Mouse (Mus musculus): ENCODE results near the gene Hunk. TPM values are rescaled to one million over a fixed set of nuclear protein-coding genes. Genes with fewer than 3 reads are reported as not detected.

Gene Hunk
- polyA plus RNA-seq, 1 experiment = 2.9 TPM

DNA sequence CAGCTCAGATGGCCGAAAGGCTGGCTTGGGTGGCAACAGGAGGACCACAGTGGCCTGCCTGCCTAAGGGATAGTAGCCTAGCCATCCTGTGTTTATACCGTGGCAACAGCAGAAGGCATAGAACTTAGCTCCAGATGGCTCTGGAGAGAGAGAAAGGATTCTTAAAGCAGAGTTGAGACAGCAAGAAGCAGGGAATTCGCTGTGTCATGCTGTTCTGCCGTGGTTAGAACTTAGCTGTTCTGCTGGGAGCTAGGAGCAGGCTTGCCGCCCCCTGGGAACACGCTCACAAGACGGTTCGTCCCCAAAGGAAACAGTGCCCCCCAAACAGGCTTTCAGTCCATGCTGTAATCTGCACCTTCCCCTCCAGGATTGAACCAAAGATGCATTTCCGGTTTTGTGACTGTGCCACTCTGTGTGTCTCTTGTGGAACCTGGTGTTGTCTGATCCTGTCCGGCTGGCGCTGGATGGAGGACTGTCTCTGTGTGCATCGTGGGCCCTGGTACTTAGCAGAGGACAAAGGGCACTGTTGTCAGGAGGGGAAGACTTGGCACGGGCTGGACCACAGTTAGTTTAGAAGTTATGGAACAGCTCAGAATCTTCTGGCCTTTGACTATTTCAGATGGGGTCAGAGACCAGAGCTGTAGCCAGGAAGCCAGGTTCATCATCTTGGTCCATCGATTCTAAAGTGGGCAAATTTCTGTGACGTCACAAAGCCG is 112.1 kb downstream of the Hunk start:
- H3K27me3 ChIP-seq (ENCODE audit: control insufficient read depth, insufficient read depth, low read length) = no peaks in the 10 kb centered on the region
- no peak overlapping the region for H3K27ac ChIP-seq (ENCODE audit: control insufficient read depth, insufficient read depth, low read length)
- H3K4me3 ChIP-seq (ENCODE audit: control insufficient read depth, insufficient read depth, low read length) = no peak overlapping the region
- TF ChIP-seq POLR2A (IDR thresholded peaks at IDR 0.05; ENCODE audit: control insufficient read depth, extremely low read depth, insufficient read depth, low read length, poor library complexity) (no peak), CTCF (IDR thresholded peaks at IDR 0.05; ENCODE audit: borderline replicate concordance, control insufficient read depth, extremely low read depth, insufficient read depth, low read length, poor library complexity) (no peak)
- WGBS = 65% methylated on average over 16 of the region's 16 CpGs
- H3K36me3 ChIP-seq (ENCODE audit: control insufficient read depth, insufficient read depth, low read length) = no peaks in the 10 kb centered on the region
- DNase-seq = no peak
- H3K4me1 ChIP-seq (replicated peaks; ENCODE audit: control insufficient read depth, insufficient read depth, low read length) = no peaks in the 10 kb centered on the region

GRCm38 (mm10) chr16:90500809-90501208 is 115.0 kb downstream of the Hunk start:
- Histone ChIP-seq H3K4me1 (replicated peaks; ENCODE audit: control insufficient read depth, insufficient read depth, low read length) (no peaks in the 10 kb centered on the region), H3K4me3 (ENCODE audit: control insufficient read depth, insufficient read depth, low read length) (no peak overlapping the region), H3K27me3 (ENCODE audit: control insufficient read depth, insufficient read depth, low read length) (no peaks in the 10 kb centered on the region), H3K36me3 (ENCODE audit: control insufficient read depth, insufficient read depth, low read length) (no peaks in the 10 kb centered on the region), H3K27ac (ENCODE audit: control insufficient read depth, insufficient read depth, low read length) (no peak overlapping the region)
- 98% methylated on average over 6 of the region's 6 CpGs for WGBS
- DNase-seq = no peak
- TF ChIP-seq CTCF (IDR thresholded peaks at IDR 0.05; ENCODE audit: borderline replicate concordance, control insufficient read depth, extremely low read depth, insufficient read depth, low read length, poor library complexity) (no peak), POLR2A (IDR thresholded peaks at IDR 0.05; ENCODE audit: control insufficient read depth, extremely low read depth, insufficient read depth, low read length, poor library complexity) (no peak)

DNA sequence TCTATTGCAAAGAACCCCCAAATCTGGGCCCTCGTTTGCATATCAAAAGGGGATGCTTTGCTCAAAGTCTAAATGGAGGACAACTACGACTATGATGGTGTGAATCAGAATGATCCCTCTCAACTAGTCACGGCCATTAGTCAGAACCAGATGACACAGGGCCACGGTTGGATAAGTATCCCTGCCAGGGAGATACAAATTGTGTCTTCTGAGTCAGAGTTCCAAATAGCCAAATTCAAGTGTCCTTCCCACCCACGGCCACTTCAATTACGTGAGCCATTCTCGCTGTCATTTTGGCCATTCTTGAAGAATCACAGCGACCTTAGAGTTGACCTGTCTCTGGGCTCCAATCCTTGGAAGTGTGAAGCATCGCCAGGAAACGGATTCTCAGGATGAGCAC is 119.4 kb downstream of the Hunk start:
- H3K4me1 ChIP-seq (replicated peaks; ENCODE audit: control insufficient read depth, insufficient read depth, low read length) = no peaks in the 10 kb centered on the region
- no peak for DNase-seq
- no peak overlapping the region for H3K27ac ChIP-seq (ENCODE audit: control insufficient read depth, insufficient read depth, low read length)
- H3K4me3 ChIP-seq (ENCODE audit: control insufficient read depth, insufficient read depth, low read length) = no peak overlapping the region
- WGBS = 88% methylated on average over 10 of the region's 10 CpGs
- TF ChIP-seq POLR2A (IDR thresholded peaks at IDR 0.05; ENCODE audit: control insufficient read depth, extremely low read depth, insufficient read depth, low read length, poor library complexity) (no peak), CTCF (IDR thresholded peaks at IDR 0.05; ENCODE audit: borderline replicate concordance, control insufficient read depth, extremely low read depth, insufficient read depth, low read length, poor library complexity) (no peak)
- H3K27me3 ChIP-seq (ENCODE audit: control insufficient read depth, insufficient read depth, low read length) = no peaks in the 10 kb centered on the region
- H3K36me3 ChIP-seq (ENCODE audit: control insufficient read depth, insufficient read depth, low read length) = no peaks in the 10 kb centered on the region

DNA sequence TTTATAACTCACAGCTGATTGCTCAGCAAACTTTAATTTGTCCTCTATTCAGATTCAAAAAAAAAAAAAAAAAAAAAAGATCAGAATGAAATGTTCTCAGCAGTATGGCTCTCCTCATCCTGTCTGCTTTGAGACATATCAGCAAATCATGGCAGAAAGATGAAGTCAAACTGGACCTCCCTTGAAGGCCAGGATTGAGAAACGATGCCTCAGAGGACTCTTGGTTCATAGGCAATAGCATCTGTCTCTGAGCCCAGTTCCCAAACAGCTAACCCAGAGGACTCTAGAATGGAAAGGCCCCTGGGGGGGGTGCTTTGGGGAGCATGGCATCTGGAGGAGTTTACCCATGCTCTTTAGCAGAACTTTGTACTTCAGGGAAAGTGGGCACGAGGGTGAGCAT is 119.9 kb downstream of the Hunk start:
- Histone ChIP-seq H3K4me1 (replicated peaks; ENCODE audit: control insufficient read depth, insufficient read depth, low read length) (no peaks in the 10 kb centered on the region), H3K4me3 (ENCODE audit: control insufficient read depth, insufficient read depth, low read length) (no peak overlapping the region), H3K27me3 (ENCODE audit: control insufficient read depth, insufficient read depth, low read length) (no peaks in the 10 kb centered on the region), H3K27ac (ENCODE audit: control insufficient read depth, insufficient read depth, low read length) (no peak overlapping the region), H3K36me3 (ENCODE audit: control insufficient read depth, insufficient read depth, low read length) (no peaks in the 10 kb centered on the region)
- 89% methylated on average over 2 of the region's 2 CpGs for WGBS
- DNase-seq = no peak
- no peak for TF ChIP-seq CTCF (IDR thresholded peaks at IDR 0.05; ENCODE audit: borderline replicate concordance, control insufficient read depth, extremely low read depth, insufficient read depth, low read length, poor library complexity)
- TF ChIP-seq POLR2A (IDR thresholded peaks at IDR 0.05; ENCODE audit: control insufficient read depth, extremely low read depth, insufficient read depth, low read length, poor library complexity) = no peak

GRCm38 (mm10) chr16:90511551-90512296 is 125.9 kb downstream of the Hunk start:
- no peak overlapping the region for H3K4me3 ChIP-seq (ENCODE audit: control insufficient read depth, insufficient read depth, low read length)
- H3K4me1 ChIP-seq (replicated peaks; ENCODE audit: control insufficient read depth, insufficient read depth, low read length) = no peaks in the 10 kb centered on the region
- H3K27me3 ChIP-seq (ENCODE audit: control insufficient read depth, insufficient read depth, low read length) = no peaks in the 10 kb centered on the region
- no peak for DNase-seq
- H3K27ac ChIP-seq (ENCODE audit: control insufficient read depth, insufficient read depth, low read length) = no peak overlapping the region
- no peaks in the 10 kb centered on the region for H3K36me3 ChIP-seq (ENCODE audit: control insufficient read depth, insufficient read depth, low read length)
- WGBS = 94% methylated on average over 19 of the region's 19 CpGs
- TF ChIP-seq POLR2A (IDR thresholded peaks at IDR 0.05; ENCODE audit: control insufficient read depth, extremely low read depth, insufficient read depth, low read length, poor library complexity) (no peak), CTCF (IDR thresholded peaks at IDR 0.05; ENCODE audit: borderline replicate concordance, control insufficient read depth, extremely low read depth, insufficient read depth, low read length, poor library complexity) (no peak)

DNA sequence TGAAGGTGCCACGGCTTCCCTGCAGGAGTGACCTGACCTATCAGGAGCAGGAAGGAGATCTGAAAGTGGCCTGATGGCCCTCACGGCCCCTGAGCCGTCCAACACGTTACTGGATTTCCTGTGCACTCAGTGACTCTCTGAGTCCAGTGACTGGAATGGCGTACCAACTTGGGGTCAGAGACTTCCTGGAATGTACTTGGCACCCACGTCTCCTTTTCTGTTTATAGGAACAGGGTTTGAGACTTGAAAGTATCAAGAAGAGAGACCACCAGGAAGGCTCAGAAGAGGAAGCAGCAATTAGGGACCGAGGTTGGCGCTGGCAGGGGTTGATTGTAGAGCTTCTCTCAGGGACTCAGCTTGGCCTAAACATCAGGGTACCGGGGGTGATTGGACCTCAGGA is 131.2 kb downstream of the Hunk start:
- H3K36me3 ChIP-seq (ENCODE audit: control insufficient read depth, insufficient read depth, low read length) = no peaks in the 10 kb centered on the region
- no peaks in the 10 kb centered on the region for H3K27me3 ChIP-seq (ENCODE audit: control insufficient read depth, insufficient read depth, low read length)
- H3K4me3 ChIP-seq (ENCODE audit: control insufficient read depth, insufficient read depth, low read length) = no peak overlapping the region
- no peaks in the 10 kb centered on the region for H3K4me1 ChIP-seq (replicated peaks; ENCODE audit: control insufficient read depth, insufficient read depth, low read length)
- no peak for TF ChIP-seq POLR2A (IDR thresholded peaks at IDR 0.05; ENCODE audit: control insufficient read depth, extremely low read depth, insufficient read depth, low read length, poor library complexity)
- no peak for TF ChIP-seq CTCF (IDR thresholded peaks at IDR 0.05; ENCODE audit: borderline replicate concordance, control insufficient read depth, extremely low read depth, insufficient read depth, low read length, poor library complexity)
- no peak overlapping the region for H3K27ac ChIP-seq (ENCODE audit: control insufficient read depth, insufficient read depth, low read length)
- WGBS = 56% methylated on average over 9 of the region's 9 CpGs
- DNase-seq = no peak

All from thymus, adult 2 months (tissue).